Mouse (Mus musculus) heart, adult 18-20 months (tissue): ENCODE measurements around the gene Zfhx3. TPM values are rescaled to one million over a fixed set of nuclear protein-coding genes. Genes with fewer than 3 reads are reported as not detected.

Experiments
- DNase-seq, 2 experiments: peaks; one replicate each; pipeline ENCODE4 v3.0.0; 2021 to 2022; ENCODE audit warnings: mixed read lengths in 1 of 2
- total RNA-seq, 2 experiments: library from RNA; stranded (reverse); gene quantifications; 2 replicates each; pipeline ENCODE4 v1.2.3; 2021

The Zfhx3 gene
- total RNA-seq, 2 experiments from 2014 or later: 6.7 to 7.9 TPM

- DNase-seq: no peak
Measured at GRCm38 (mm10) chr8:108754556-108754955, 812.1 kb downstream of the Zfhx3 start.

GRCm38 (mm10) chr8:108755400-108756325 lies 813.2 kb downstream of the Zfhx3 start:
- no peak for DNase-seq

GRCm38 (mm10) chr8:108759511-108760330 lies 817.3 kb downstream of the Zfhx3 start:
- DNase-seq: peak; percentile 61 to 85

GRCm38 (mm10) chr8:108760745-108761144 lies 818.3 kb downstream of the Zfhx3 start:
- no peak for DNase-seq

GRCm38 (mm10) chr8:108762567-108762966 lies 820.1 kb downstream of the Zfhx3 start:
- DNase-seq: no peak

- no peak for DNase-seq
Measured at GRCm38 (mm10) chr8:108764403-108765194, 822.2 kb downstream of the Zfhx3 start.

GRCm38 (mm10) chr8:108766102-108766501 lies 823.7 kb downstream of the Zfhx3 start:
- no peak for DNase-seq

- DNase-seq: no peak
Measured at GRCm38 (mm10) chr8:108768051-108768450, 825.6 kb downstream of the Zfhx3 start.

GRCm38 (mm10) chr8:108770334-108770733 lies 827.9 kb downstream of the Zfhx3 start:
- DNase-seq: no peak

- DNase-seq: no peak
Measured at GRCm38 (mm10) chr8:108773436-108773835, 831.0 kb downstream of the Zfhx3 start.

- no peak for DNase-seq
Measured at GRCm38 (mm10) chr8:108778063-108778462, 835.6 kb downstream of the Zfhx3 start.

GRCm38 (mm10) chr8:108778551-108778950 lies 836.1 kb downstream of the Zfhx3 start:
- no peak for DNase-seq

- DNase-seq: no peak
Measured at GRCm38 (mm10) chr8:108780766-108781165, 838.3 kb downstream of the Zfhx3 start.

GRCm38 (mm10) chr8:108781192-108781591 lies 838.7 kb downstream of the Zfhx3 start:
- DNase-seq: peak; percentile 32 to 68

- DNase-seq: peak in 1 of 2 experiments; percentile 31
Measured at GRCm38 (mm10) chr8:108783155-108783554, 840.7 kb downstream of the Zfhx3 start.

- DNase-seq: no peak
Measured at GRCm38 (mm10) chr8:108788156-108788761, 845.8 kb downstream of the Zfhx3 start.

- no peak for DNase-seq
Measured at GRCm38 (mm10) chr8:108788762-108789157, 846.3 kb downstream of the Zfhx3 start.

GRCm38 (mm10) chr8:108790559-108791293 lies 848.3 kb downstream of the Zfhx3 start:
- peak; percentile 40 to 52 for DNase-seq

GRCm38 (mm10) chr8:108796076-108796475 lies 853.6 kb downstream of the Zfhx3 start:
- DNase-seq: no peak

GRCm38 (mm10) chr8:108796882-108797281 lies 854.4 kb downstream of the Zfhx3 start:
- DNase-seq: no peak

GRCm38 (mm10) chr8:108798012-108798411 lies 855.6 kb downstream of the Zfhx3 start:
- peak; percentile 88 to 92 for DNase-seq
